Mouse (Mus musculus) heart, embryonic 12.5 days (tissue): ENCODE results near the gene Rftn1. TPM values are rescaled to one million over a fixed set of nuclear protein-coding genes. Genes with fewer than 3 reads are reported as not detected.

Experiments
- ATAC-seq: fragments of 200-750 bp; cut with Nextera tagmentation; 2 replicates; pipeline ENCODE4 v1.8.0; 2017; ENCODE audit warnings: moderate TSS enrichment, moderate library complexity; ENCODE audit not compliant: insufficient number of reproducible peaks, low FRiP score
- H3K27ac ChIP-seq: fragments of 300-500 bp; sonication (generic); 2 replicates; pipeline ENCODE4 v1.5.1; 2016; ENCODE audit warnings: mild to moderate bottlenecking, moderate library complexity; ENCODE audit not compliant: poor library complexity, severe bottlenecking
- H3K27me3 ChIP-seq: fragments of 300-500 bp; sonication (generic); replicated peaks from 2 replicates; pipeline ENCODE4 v1.6.1; 2016; ENCODE audit warnings: mild to moderate bottlenecking, moderate library complexity
- H3K36me3 ChIP-seq: fragments of 300-500 bp; sonication (generic); 2 replicates; pipeline ENCODE4 v1.6.1; 2016; ENCODE audit warnings: mild to moderate bottlenecking, moderate library complexity
- H3K4me1 ChIP-seq: fragments of 300-500 bp; sonication (generic); replicated peaks from 2 replicates; pipeline ENCODE4 v1.6.1; 2016; ENCODE audit warnings: mild to moderate bottlenecking
- H3K4me2 ChIP-seq: fragments of 300-500 bp; sonication (generic); 2 replicates; pipeline ENCODE4 v1.6.1; 2016; ENCODE audit warnings: mild to moderate bottlenecking, moderate library complexity
- H3K4me3 ChIP-seq: fragments of 300-500 bp; sonication (generic); 2 replicates; pipeline ENCODE4 v1.5.1; 2016; ENCODE audit warnings: mild to moderate bottlenecking
- H3K9ac ChIP-seq: fragments of 300-500 bp; sonication (generic); 2 replicates; pipeline ENCODE4 v1.6.1; 2016; ENCODE audit warnings: mild to moderate bottlenecking, moderate library complexity
- H3K9me3 ChIP-seq: fragments of 300-500 bp; sonication (generic); replicated peaks from 2 replicates; pipeline ENCODE4 v1.6.1; 2016; ENCODE audit warnings: mild to moderate bottlenecking, moderate library complexity
- WGBS: fragments of 180-500 bp; shearing (Covaris S2); methylation state at CpG from one replicate; pipeline ENCODE4 v1.1.7; 2016; 5-methylcytosine and 5-hydroxymethylcytosine counted together
- polyA plus RNA-seq: library from polyadenylated mRNA; unstranded; fragments of >200 nt; fragmentation: Nextera tagmentation; extraction: Ambion mirVana; gene quantifications from 2 replicates; pipeline ENCODE4 v1.2.1, GENCODE M21; 2016

Gene Rftn1
- polyA plus RNA-seq, 1 experiment from 2014 or later: 24.2 TPM

- Histone ChIP-seq H3K9ac (no peak overlapping the region), H3K9me3 (peaks cover 5% of the 10 kb centered on the region; the same call in 1 of the 2 replicates), H3K27me3 (no peaks in the 10 kb centered on the region), H3K4me1 (peaks cover 7% of the 10 kb centered on the region), H3K4me2 (no peak overlapping the region), H3K4me3 (no peak overlapping the region), H3K27ac (no peak overlapping the region), H3K36me3 (peaks cover 23% of the 10 kb centered on the region)
- no peak for ATAC-seq
- WGBS: 84% methylated on average over 6 of the region's 6 CpGs
Measured at GRCm38 (mm10) chr17:49996097-49996496, 194.4 kb downstream of the Rftn1 start.

- Histone ChIP-seq H3K27me3 (no peaks in the 10 kb centered on the region), H3K4me3 (no peak overlapping the region), H3K9ac (no peak overlapping the region), H3K27ac (no peak overlapping the region), H3K36me3 (peaks cover 14% of the 10 kb centered on the region), H3K4me2 (no peak overlapping the region), H3K9me3 (peaks cover 5% of the 10 kb centered on the region; the same call in 1 of the 2 replicates), H3K4me1 (peaks cover 7% of the 10 kb centered on the region)
- WGBS: 71% methylated on average over 3 of the region's 3 CpGs
- no peak for ATAC-seq
Measured at GRCm38 (mm10) chr17:49995226-49995625, 195.2 kb downstream of the Rftn1 start.

- WGBS: 72% methylated on average over 3 of the region's 3 CpGs
Measured at GRCm38 (mm10) chr17:49993631-49994030, 196.8 kb downstream of the Rftn1 start.

GRCm38 (mm10) chr17:49992625-49993603 lies 197.6 kb downstream of the Rftn1 start:
- Histone ChIP-seq H3K4me3 (no peak overlapping the region), H3K4me1 (peaks cover 7% of the 10 kb centered on the region), H3K27ac (no peak overlapping the region; the same call in 1 of the 2 replicates), H3K36me3 (0 out of 2 replicates have a peak, but pooled peaks cover 3% of the 10 kb centered on the region), H3K9ac (no peak overlapping the region), H3K27me3 (no peaks in the 10 kb centered on the region), H3K9me3 (no peaks in the 10 kb centered on the region), H3K4me2 (no peak overlapping the region)
- no peak for ATAC-seq
- 58% methylated on average over 11 of the region's 11 CpGs for WGBS

More at GRCm38 (mm10) chr17:49993631-49994030, 196.8 kb downstream of the Rftn1 start:
- H3K27ac ChIP-seq: no peak overlapping the region; the same call in 1 of the 2 replicates
- H3K9ac ChIP-seq: no peak overlapping the region
- no peak overlapping the region for H3K4me2 ChIP-seq
- no peaks in the 10 kb centered on the region for H3K9me3 ChIP-seq
- H3K27me3 ChIP-seq: no peaks in the 10 kb centered on the region
- no peak for ATAC-seq
- peaks cover 7% of the 10 kb centered on the region for H3K4me1 ChIP-seq
- H3K4me3 ChIP-seq: no peak overlapping the region
- 0 out of 2 replicates have a peak, but pooled peaks cover 3% of the 10 kb centered on the region for H3K36me3 ChIP-seq

GRCm38 (mm10) chr17:49989583-49989982 lies 200.9 kb downstream of the Rftn1 start:
- 78% methylated on average over 8 of the region's 8 CpGs for whole genome bisulfite sequencing
- Histone ChIP-seq H3K27me3 (no peaks in the 10 kb centered on the region), H3K9ac (no peak overlapping the region), H3K36me3 (0 out of 2 replicates have a peak, but pooled peaks cover 3% of the 10 kb centered on the region), H3K9me3 (no peaks in the 10 kb centered on the region), H3K4me2 (no peak overlapping the region), H3K4me3 (no peak overlapping the region), H3K27ac (no peak overlapping the region), H3K4me1 (peaks cover 16% of the 10 kb centered on the region)
- no peak for ATAC-seq

- Histone ChIP-seq H3K27ac (no peak overlapping the region), H3K27me3 (no peaks in the 10 kb centered on the region), H3K36me3 (no peaks in the 10 kb centered on the region), H3K4me3 (no peak overlapping the region), H3K4me1 (peaks cover 29% of the 10 kb centered on the region), H3K9ac (no peak overlapping the region), H3K9me3 (no peaks in the 10 kb centered on the region), H3K4me2 (no peak overlapping the region)
- 68% methylated on average over 6 of the region's 6 CpGs for WGBS
- no peak for ATAC-seq
Measured at GRCm38 (mm10) chr17:49987095-49987494, 203.4 kb downstream of the Rftn1 start.

- Histone ChIP-seq H3K27me3 (no peaks in the 10 kb centered on the region), H3K9me3 (peaks cover 8% of the 10 kb centered on the region), H3K4me1 (peaks cover 34% of the 10 kb centered on the region), H3K36me3 (0 out of 2 replicates have a peak, but pooled peaks cover 2% of the 10 kb centered on the region), H3K27ac (peak overlapping the region; percentile 88), H3K4me2 (no peak overlapping the region), H3K9ac (no peak overlapping the region), H3K4me3 (no peak overlapping the region)
- ATAC-seq: no peak
- WGBS: 73% methylated on average over 5 of the region's 5 CpGs
Measured at GRCm38 (mm10) chr17:49983478-49983877, 207.0 kb downstream of the Rftn1 start.

- Histone ChIP-seq H3K36me3 (0 out of 2 replicates have a peak, but pooled peaks cover 2% of the 10 kb centered on the region), H3K9ac (no peak overlapping the region), H3K27me3 (no peaks in the 10 kb centered on the region), H3K4me3 (no peak overlapping the region), H3K4me1 (peaks cover 34% of the 10 kb centered on the region), H3K4me2 (no peak overlapping the region), H3K9me3 (peaks cover 8% of the 10 kb centered on the region), H3K27ac (peak overlapping the region; percentile 88)
- ATAC-seq: peak; percentile 85
- 35% methylated on average over 6 of the region's 6 CpGs for WGBS
Measured at GRCm38 (mm10) chr17:49982611-49983390, 207.7 kb downstream of the Rftn1 start.

- WGBS: 80% methylated on average over 4 of the region's 4 CpGs
- Histone ChIP-seq H3K4me2 (no peak overlapping the region), H3K9me3 (peaks cover 8% of the 10 kb centered on the region), H3K36me3 (0 out of 2 replicates have a peak, but pooled peaks cover 2% of the 10 kb centered on the region), H3K9ac (no peak overlapping the region), H3K4me3 (no peak overlapping the region), H3K4me1 (peaks cover 25% of the 10 kb centered on the region), H3K27ac (peak overlapping the region; percentile 88; the same call in 1 of the 2 replicates), H3K27me3 (no peaks in the 10 kb centered on the region)
- no peak for ATAC-seq
Measured at GRCm38 (mm10) chr17:49981591-49981990, 208.9 kb downstream of the Rftn1 start.

- no peaks in the 10 kb centered on the region for H3K27me3 ChIP-seq
- peaks cover 25% of the 10 kb centered on the region for H3K4me1 ChIP-seq
- 0 out of 2 replicates have a peak, but pooled peaks cover 2% of the 10 kb centered on the region for H3K36me3 ChIP-seq
- H3K9ac ChIP-seq: no peak overlapping the region
- H3K4me3 ChIP-seq: no peak overlapping the region
- H3K4me2 ChIP-seq: no peak overlapping the region
- H3K27ac ChIP-seq: no peak overlapping the region
- no peak for ATAC-seq
- H3K9me3 ChIP-seq: peaks cover 8% of the 10 kb centered on the region
- whole genome bisulfite sequencing: 84% methylated on average over 4 of the region's 4 CpGs
Measured at GRCm38 (mm10) chr17:49979761-49980285, 210.7 kb downstream of the Rftn1 start.
